Mouse (Mus musculus) lung, adult 2 months (tissue): ENCODE measurements around the gene Asic2.

Experiments used
- CTCF ChIP-seq: fragments of 200-500 bp; IDR thresholded peaks from 2 replicates; pipeline ENCODE4 v1.5.1; 2011; ENCODE audit warnings: mild to moderate bottlenecking, low read length, control low read depth; ENCODE audit not compliant: insufficient read depth
- POLR2A ChIP-seq: fragments of 200-500 bp; IDR thresholded peaks from 2 replicates; pipeline ENCODE4 v1.6.1; 2011; ENCODE audit warnings: low read depth, mild to moderate bottlenecking, control low read depth, low read length, borderline replicate concordance; ENCODE audit errors: extremely low read depth

GRCm38 (mm10) chr11:81132669-81133068, 835.6 kb downstream of the Asic2 start:
- no peak for TF ChIP-seq CTCF
- no peak for TF ChIP-seq POLR2A
